Mouse (Mus musculus) retina, postnatal 7 days (tissue): ENCODE measurements around the gene Dcbld2.
"Not testable (repeated sequence)": the region's sequence is repeated elsewhere in the genome, so short reads cannot be mapped to it uniquely, and the experiment has no call there.

ENCODE experiments used
- DNase-seq: peaks from one replicate; pipeline ENCODE4 v3.0.0-alpha.2; 2012; ENCODE audit warnings: low read depth, low spot score

Dcbld2 gene

GRCm38 (mm10) chr16:58450648-58451047, 42.4 kb downstream of the Dcbld2 start:
- DNase-seq, result no peak

DNA sequence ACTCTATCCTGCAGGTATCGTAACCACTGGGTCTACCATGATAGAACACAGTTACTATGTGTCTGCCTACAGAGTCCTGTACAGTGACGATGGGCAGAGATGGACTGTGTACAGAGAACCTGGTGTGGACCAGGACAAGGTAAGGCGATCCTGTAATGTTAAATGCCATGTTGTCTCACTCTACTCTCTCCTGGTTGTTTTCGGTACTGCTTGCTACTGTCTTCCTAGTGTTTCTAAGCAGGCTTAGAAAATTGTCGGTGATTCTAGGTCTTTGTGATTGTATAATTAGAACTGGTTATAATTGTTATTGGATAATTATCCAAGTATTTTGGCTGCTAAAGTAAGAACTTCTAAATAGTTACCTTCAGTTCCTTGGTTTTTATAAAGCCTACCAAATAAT, 43.4 kb downstream of the Dcbld2 start:
- no peak for DNase-seq

DNA sequence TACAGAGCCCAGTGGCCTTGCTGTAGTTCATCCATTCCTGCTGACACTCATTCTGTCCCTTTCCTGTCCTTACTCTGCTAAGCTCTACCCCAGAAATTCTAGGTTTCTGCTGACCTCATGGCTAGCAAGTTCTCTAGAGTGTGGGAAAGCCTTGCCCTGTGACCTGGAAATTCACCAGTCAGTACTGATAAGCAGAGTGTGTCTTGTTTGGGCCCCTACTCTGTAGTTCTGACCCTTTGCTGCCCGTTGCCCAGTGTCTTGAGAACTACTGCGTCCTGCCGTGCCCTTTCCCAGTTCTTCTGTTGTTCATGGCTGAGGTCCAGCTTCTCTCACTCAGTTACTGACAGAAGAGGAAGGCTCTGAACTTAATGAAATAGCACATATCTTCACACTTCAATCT, 44.9 kb downstream of the Dcbld2 start:
- DNase-seq, result no peak

- DNase-seq, result no peak
Observed at GRCm38 (mm10) chr16:58453820-58454219, 45.6 kb downstream of the Dcbld2 start.

- DNase-seq, result no peak
Observed at GRCm38 (mm10) chr16:58454617-58455016, 46.4 kb downstream of the Dcbld2 start.

DNA sequence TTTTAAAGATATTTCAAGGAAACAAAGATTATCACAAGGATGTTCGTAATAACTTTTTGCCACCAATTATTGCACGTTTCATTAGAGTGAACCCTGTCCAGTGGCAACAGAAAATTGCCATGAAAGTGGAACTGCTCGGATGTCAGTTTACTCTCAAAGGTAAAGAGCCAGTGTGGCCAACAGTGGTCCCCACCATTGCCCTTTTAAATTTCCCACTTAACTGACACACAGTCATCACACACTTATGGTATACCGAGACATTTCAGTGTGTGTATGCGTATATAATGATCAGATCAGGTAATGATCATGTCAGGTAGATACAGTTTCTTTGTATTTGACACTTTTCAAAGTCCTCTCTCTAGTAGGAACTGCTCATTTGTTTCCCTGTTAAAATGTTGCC, 46.9 kb downstream of the Dcbld2 start:
- no peak for DNase-seq

- no peak for DNase-seq
Observed at GRCm38 (mm10) chr16:58456445-58456844, 48.2 kb downstream of the Dcbld2 start.

DNA sequence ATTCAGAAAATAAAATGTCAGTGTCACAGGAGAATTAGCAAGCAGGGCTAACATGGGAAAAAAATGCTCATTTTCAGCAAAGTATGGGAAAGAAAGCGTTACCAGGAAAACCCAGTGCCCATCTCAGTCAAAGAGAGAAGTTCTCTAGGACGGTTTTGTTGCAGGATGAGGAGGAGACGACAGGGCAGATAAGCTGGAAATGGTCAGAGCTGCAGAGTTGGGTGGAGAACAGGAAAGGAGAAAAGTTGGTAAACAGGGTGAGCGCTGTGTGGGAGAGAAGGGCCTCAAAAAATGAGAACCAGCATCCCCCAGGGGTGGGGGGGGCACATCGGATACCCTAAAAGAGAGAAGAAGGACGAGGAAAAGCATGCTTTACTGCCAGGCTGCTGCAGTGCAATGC, 48.7 kb downstream of the Dcbld2 start:
- no peak for DNase-seq

GRCm38 (mm10) chr16:58459966-58460365, 51.7 kb downstream of the Dcbld2 start:
- not testable (repeated sequence) for DNase-seq

- DNase-seq, result no peak
Observed at GRCm38 (mm10) chr16:58460386-58460785, 52.1 kb downstream of the Dcbld2 start.

GRCm38 (mm10) chr16:58461856-58462518, 53.7 kb downstream of the Dcbld2 start:
- DNase-seq, result no peak

GRCm38 (mm10) chr16:58462519-58462918, 54.3 kb downstream of the Dcbld2 start:
- no peak for DNase-seq

DNA sequence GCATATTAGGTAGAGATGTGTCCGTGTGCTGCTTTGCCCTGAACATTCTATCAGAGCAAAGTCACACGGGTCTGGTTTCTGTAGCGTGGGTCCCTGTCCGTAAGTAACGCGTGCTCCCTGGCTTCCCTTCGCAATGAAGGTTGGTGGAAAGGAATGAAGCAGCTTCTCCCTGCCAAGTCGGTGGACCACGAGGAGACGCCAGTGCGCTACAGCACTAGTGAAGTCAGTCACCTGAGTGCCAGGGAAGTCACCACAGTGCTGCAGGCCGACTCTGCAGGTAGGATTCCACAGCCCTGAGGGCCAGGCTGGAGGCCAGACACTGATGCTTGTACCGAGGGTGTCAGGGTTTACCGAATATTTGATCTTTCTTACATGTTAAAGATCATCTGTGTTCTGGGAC, 55.8 kb downstream of the Dcbld2 start:
- no peak for DNase-seq

DNA sequence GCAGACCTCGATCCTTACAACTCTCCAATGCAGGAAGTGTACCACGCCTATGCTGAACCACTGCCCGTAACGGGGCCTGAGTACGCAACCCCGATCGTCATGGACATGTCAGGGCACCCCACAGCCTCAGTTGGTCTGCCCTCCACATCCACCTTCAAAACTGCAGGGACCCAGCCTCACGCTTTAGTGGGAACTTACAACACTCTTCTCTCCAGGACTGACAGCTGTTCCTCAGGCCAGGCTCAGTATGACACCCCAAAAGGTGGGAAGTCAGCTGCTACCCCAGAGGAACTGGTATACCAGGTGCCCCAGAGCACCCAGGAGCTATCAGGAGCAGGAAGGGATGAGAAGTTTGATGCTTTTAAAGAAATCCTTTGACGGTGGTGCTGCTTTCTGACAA, 57.2 kb downstream of the Dcbld2 start:
- DNase-seq, result no peak

DNA sequence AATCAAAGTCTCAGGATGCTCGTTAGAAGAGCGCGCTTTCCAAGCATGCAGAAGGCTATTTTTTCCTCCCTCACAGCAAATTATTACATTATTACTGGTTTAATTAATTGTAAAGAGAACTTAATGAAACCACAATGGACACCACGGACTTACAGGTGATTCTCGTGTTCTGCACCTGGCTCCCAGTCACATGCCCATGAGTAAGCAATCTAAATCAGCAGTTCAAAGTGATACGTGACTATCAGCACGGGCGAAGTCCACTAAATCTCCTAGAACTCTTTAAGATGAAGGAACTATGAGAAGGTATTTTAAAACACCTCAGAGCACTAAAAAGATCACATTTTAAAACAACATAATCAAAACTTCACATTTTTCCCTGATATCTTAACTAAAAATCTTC, 61.8 kb downstream of the Dcbld2 start:
- no peak for DNase-seq

GRCm38 (mm10) chr16:58470841-58471240, 62.6 kb downstream of the Dcbld2 start:
- DNase-seq, result no peak

- DNase-seq, result no peak
Observed at GRCm38 (mm10) chr16:58474875-58475274, 66.6 kb downstream of the Dcbld2 start.

DNA sequence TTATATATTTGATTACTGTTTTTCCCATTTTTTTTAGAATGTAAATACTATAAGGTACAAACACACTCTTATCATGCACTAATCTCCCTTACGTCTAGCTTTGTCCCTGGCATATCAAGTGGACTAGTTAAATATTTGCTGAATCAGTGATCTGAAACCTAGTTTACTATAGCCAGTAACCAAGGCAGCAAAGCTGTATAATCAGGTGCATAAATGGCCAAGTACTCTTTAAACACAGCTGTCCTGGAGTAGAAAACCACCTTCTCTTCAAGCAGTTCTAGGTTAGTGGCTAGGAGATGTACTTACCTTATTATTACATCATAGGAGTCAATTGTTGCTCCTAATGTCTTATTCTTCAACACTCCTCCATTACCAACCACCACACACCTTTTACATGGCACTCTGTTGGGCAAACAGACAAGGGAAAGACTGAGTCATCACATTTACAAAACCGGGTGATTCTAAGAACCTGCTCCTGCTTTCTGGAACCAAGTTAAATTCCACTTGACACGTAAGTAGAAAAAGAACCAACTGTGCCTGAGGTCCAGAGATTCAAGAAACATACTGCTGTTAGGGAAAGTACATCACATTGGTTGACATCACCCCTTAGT, 67.4 kb downstream of the Dcbld2 start:
- DNase-seq, result no peak

DNA sequence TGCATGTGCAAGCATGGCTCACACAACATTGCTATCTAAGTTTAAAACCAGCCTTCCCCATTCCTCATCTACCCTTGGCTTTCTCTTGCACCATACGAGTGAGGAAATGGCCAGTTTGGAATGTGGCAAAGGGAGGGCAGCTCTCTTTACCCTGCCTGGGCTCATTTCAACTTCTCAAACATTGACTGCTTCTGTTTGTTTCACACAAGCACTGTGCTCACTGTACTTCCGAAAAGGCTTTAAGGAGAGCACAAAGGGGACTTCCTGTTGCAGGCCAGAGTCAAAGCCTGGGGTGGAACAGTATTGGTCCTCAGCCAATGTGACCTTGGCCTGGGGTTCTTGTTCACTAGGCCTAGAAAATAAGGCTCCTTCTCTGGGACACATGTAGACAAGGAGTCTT, 68.1 kb downstream of the Dcbld2 start:
- DNase-seq, result no peak

- no peak for DNase-seq
Observed at GRCm38 (mm10) chr16:58479898-58480448, 71.7 kb downstream of the Dcbld2 start.

GRCm38 (mm10) chr16:58481219-58481905, 73.1 kb downstream of the Dcbld2 start:
- DNase-seq, result no peak

- no peak for DNase-seq
Observed at GRCm38 (mm10) chr16:58481906-58482270, 73.6 kb downstream of the Dcbld2 start.

DNA sequence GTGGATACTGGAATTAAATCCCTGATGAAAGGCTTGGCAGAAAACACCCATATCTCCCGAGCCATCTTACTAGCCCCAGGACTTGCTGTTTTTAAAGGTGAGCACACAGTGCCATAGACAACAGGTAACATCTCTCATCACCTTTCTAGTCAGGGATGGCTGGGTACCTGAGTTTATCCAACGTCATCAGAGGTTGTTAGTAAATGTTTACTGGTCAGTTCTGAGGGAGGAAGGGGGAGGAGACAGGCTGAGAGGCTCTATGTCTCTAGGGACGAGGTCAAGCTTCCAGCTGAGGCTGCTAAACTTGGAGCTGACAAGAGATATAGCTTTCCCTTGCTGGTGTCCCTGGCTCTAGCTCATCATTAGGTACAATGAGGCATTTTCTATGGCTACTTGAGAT, 74.1 kb downstream of the Dcbld2 start:
- no peak for DNase-seq
